Mouse (Mus musculus) CH12.LX (cell line): Measurements from ENCODE around the gene Myo16. TPM values are rescaled to one million over a fixed set of nuclear protein-coding genes. Genes with fewer than 3 reads are reported as not detected.
A peak's percentile ranks its signal among the peaks of the same experiment; 100 is the strongest.

ENCODE experiments used
- DNase-seq: peaks from one replicate; pipeline ENCODE4 v3.0.0-alpha.2; 2013; ENCODE audit errors: extremely low read depth
- H3K27ac ChIP-seq: 2 replicates; pipeline ENCODE4 v1.5.1; 2012; ENCODE audit warnings: low read depth, mild to moderate bottlenecking, control low read depth, moderate library complexity; ENCODE audit not compliant: insufficient read depth
- H3K27me3 ChIP-seq: replicated peaks from 2 replicates; pipeline ENCODE3; 2012; ENCODE audit warnings: inconsistent platforms
- H3K36me3 ChIP-seq, 2 experiments: replicated peaks in 1 of 2; 2 replicates each; pipeline versions ENCODE3 to v1.6.1; 2012; ENCODE audit warnings: inconsistent platforms in 1 of 2, low read length in 1 of 2, mild to moderate bottlenecking in 1 of 2, mixed read lengths in 1 of 2, moderate library complexity in 1 of 2; ENCODE audit not compliant: control insufficient read depth in 1 of 2, insufficient read depth in 1 of 2
- H3K4me1 ChIP-seq, 2 experiments: 2 replicates each; pipeline ENCODE4 v1.6.1; 2012; ENCODE audit warnings: inconsistent platforms in 1 of 2, moderate library complexity in 1 of 2; ENCODE audit not compliant: insufficient read depth in 2 of 2, control insufficient read depth in 1 of 2
- H3K4me2 ChIP-seq: 2 replicates; pipeline ENCODE4 v1.6.1; 2012; ENCODE audit warnings: low read depth, mild to moderate bottlenecking, control low read depth; ENCODE audit not compliant: poor library complexity, insufficient read depth, severe bottlenecking
- H3K4me3 ChIP-seq, 3 experiments: fragments of 150-350 bp in 1 of 3; sonication (generic) in 1 of 3; replicated peaks in 1 of 3; 2 replicates each; pipeline versions ENCODE3 to v1.5.1; 2011 to 2012; ENCODE audit warnings: low read depth in 2 of 3, low read length in 2 of 3, mild to moderate bottlenecking in 2 of 3, moderate library complexity in 2 of 3, control low read depth in 1 of 3, improper control_type of control experiment in 1 of 3, inconsistent platforms in 1 of 3, mixed read lengths in 1 of 3; ENCODE audit not compliant: poor library complexity in 1 of 3
- H3K79me2 ChIP-seq: replicated peaks from 2 replicates; pipeline ENCODE4 v1.6.1; 2012; ENCODE audit warnings: mild to moderate bottlenecking, moderate library complexity; ENCODE audit not compliant: control insufficient read depth, poor library complexity, insufficient read depth, severe bottlenecking; ENCODE audit errors: extremely low read depth
- H3K9ac ChIP-seq: 2 replicates; pipeline ENCODE4 v1.6.1; 2012; ENCODE audit warnings: low read depth, mild to moderate bottlenecking, control low read depth, moderate library complexity; ENCODE audit not compliant: insufficient read depth
- H3K9me3 ChIP-seq: replicated peaks from 2 replicates; pipeline ENCODE3; 2012; ENCODE audit warnings: low read length, inconsistent platforms, mixed read lengths
- CHD2 ChIP-seq: IDR thresholded peaks from 2 replicates; pipeline ENCODE4 v1.6.1; 2011; ENCODE audit warnings: low read length, improper control_type of control experiment
- CTCF ChIP-seq, 2 experiments: IDR thresholded peaks in 1 of 2; conservative IDR thresholded peaks in 1 of 2; 2 replicates each; pipeline ENCODE4 v1.5.1; 2011 to 2012; ENCODE audit warnings: low read depth in 2 of 2, low read length in 2 of 2, improper control_type of control experiment in 1 of 2, inconsistent platforms in 1 of 2, mild to moderate bottlenecking in 1 of 2, moderate library complexity in 1 of 2
- E2F4 ChIP-seq: IDR thresholded peaks from 2 replicates; pipeline ENCODE4 v1.6.1; 2011; ENCODE audit warnings: low read depth, low read length, improper control_type of control experiment; ENCODE audit not compliant: insufficient replicate concordance
- EP300 ChIP-seq: IDR thresholded peaks from 2 replicates; pipeline ENCODE4 v1.6.1; 2011; ENCODE audit warnings: low read length, improper control_type of control experiment
- ETS1 ChIP-seq: conservative IDR thresholded peaks from 2 replicates; pipeline ENCODE4 v1.6.1; 2012; ENCODE audit warnings: low read depth, mild to moderate bottlenecking, inconsistent platforms, low read length, improper control_type of control experiment, moderate library complexity
- HCFC1 ChIP-seq: IDR thresholded peaks from 2 replicates; pipeline ENCODE4 v1.6.1; 2012; ENCODE audit warnings: low read depth, mild to moderate bottlenecking, inconsistent platforms, low read length, improper control_type of control experiment
- MAX ChIP-seq: IDR thresholded peaks from 2 replicates; pipeline ENCODE4 v1.6.1; 2011; ENCODE audit warnings: low read length, improper control_type of control experiment
- MXI1 ChIP-seq: IDR thresholded peaks from 2 replicates; pipeline ENCODE4 v1.6.1; 2011; ENCODE audit warnings: mild to moderate bottlenecking, low read depth, low read length, improper control_type of control experiment
- MYC ChIP-seq: IDR thresholded peaks from 2 replicates; pipeline ENCODE4 v1.6.1; 2011; ENCODE audit warnings: low read depth, mild to moderate bottlenecking, improper control_type of control experiment, low read length
- NELFE ChIP-seq: IDR thresholded peaks from 2 replicates; pipeline ENCODE4 v1.6.1; 2011; ENCODE audit warnings: low read depth, low read length, improper control_type of control experiment
- POLR2AphosphoS2 ChIP-seq: IDR thresholded peaks from 2 replicates; pipeline ENCODE4 v1.6.1; 2011; ENCODE audit warnings: low read depth, low read length, improper control_type of control experiment
- RAD21 ChIP-seq: IDR thresholded peaks from 2 replicates; pipeline ENCODE4 v1.6.1; 2011; ENCODE audit warnings: low read depth, mild to moderate bottlenecking, low read length, improper control_type of control experiment, moderate library complexity
- SMC3 ChIP-seq: IDR thresholded peaks from 2 replicates; pipeline ENCODE4 v1.6.1; 2011; ENCODE audit warnings: low read depth, low read length, improper control_type of control experiment
- USF1 ChIP-seq: IDR thresholded peaks from 2 replicates; pipeline ENCODE4 v1.6.1; 2014; ENCODE audit warnings: low read depth, mild to moderate bottlenecking, inconsistent platforms, low read length, improper control_type of control experiment
- USF2 ChIP-seq: conservative IDR thresholded peaks from 2 replicates; pipeline ENCODE4 v1.6.1; 2011; ENCODE audit warnings: low read depth, low read length, improper control_type of control experiment
- ZNF384 ChIP-seq: IDR thresholded peaks from 2 replicates; pipeline ENCODE4 v1.6.1; 2012; ENCODE audit warnings: low read depth, low read length, improper control_type of control experiment, inconsistent platforms
- dilution Hi-C: fragments of 300-500 bp; cut with MboI; formaldehyde crosslinking; loops from 2 replicates; pipeline ENCODE4 v1.14.3; 2020; ENCODE audit warnings: low sequenced_read_pairs; ENCODE audit not compliant: extremely low pct_unique_long_range_greater_than_20kb, extremely low pct_ligation_motif_present
- in situ Hi-C: fragments of 300-500 bp; cut with MboI; formaldehyde crosslinking; loops from 3 replicates; pipeline ENCODE4 v1.14.3; 2019; ENCODE audit warnings: low sequenced_read_pairs, low pct_ligation_motif_present, low pct_unique_long_range_greater_than_20kb, mixed read lengths
- polyA plus RNA-seq: library from polyadenylated mRNA; unstranded; fragments of >175 nt; gene quantifications from 2 replicates; pipeline ENCODE4 v1.2.1, GENCODE M21; 2012; ENCODE audit warnings: low read depth; ENCODE audit not compliant: insufficient read length
- total RNA-seq, 2 experiments: library from RNA; depleted of rRNA; stranded (reverse); fragments of 300-350 nt in 1 of 2; fragments of >200 nt in 1 of 2; gene quantifications; 2 replicates each; pipeline ENCODE4 v1.2.3; 2012 to 2014

The Myo16 gene
- total and polyA plus RNA-seq, 3 experiments = not detected

GRCm38 (mm10) chr8:10402606-10403005 is 248.9 kb downstream of the Myo16 start (continued):
- no peak for TF ChIP-seq MXI1
- no peak for TF ChIP-seq MYC
- no peak for TF ChIP-seq HCFC1
- no peak for TF ChIP-seq EP300

- no peak overlapping the region for H3K9ac ChIP-seq
- H3K4me1 ChIP-seq = peaks cover 9 to 16% of the 10 kb centered on the region in 2 experiments
- H3K79me2 ChIP-seq = no peaks in the 10 kb centered on the region
- H3K4me2 ChIP-seq = no peak overlapping the region; the same call in 1 of the 2 replicates
- dilution Hi-C loops (no loop called here), in situ Hi-C loops (loop anchor here (25.0 kb wide), 1 partner anchor 368 kb away; no protein-coding TSS in a partner anchor)
- no peak overlapping the region for H3K27ac ChIP-seq
- TF ChIP-seq ETS1 = no peak
- peak; percentile 24; the same call in 1 of the 2 replicates for TF ChIP-seq SMC3
- TF ChIP-seq CTCF (conservative IDR thresholded peaks at IDR 0.05 in 1 of 2, IDR thresholded peaks at IDR 0.05 in 1 of 2; ENCODE audit: low read depth in 2 of 2, low read length in 2 of 2) = peak; percentile 75 to 76
- TF ChIP-seq RAD21 = peak; percentile 36
- H3K4me3 ChIP-seq = no peak overlapping the region
- no peaks in the 10 kb centered on the region for H3K9me3 ChIP-seq
- H3K36me3 ChIP-seq = no peaks in the 10 kb centered on the region
- DNase-seq = peak; percentile 65
- no peaks in the 10 kb centered on the region for H3K27me3 ChIP-seq
These were observed 251.8 kb downstream of the Myo16 start for GRCm38 (mm10) chr8:10405469-10405868.

DNA sequence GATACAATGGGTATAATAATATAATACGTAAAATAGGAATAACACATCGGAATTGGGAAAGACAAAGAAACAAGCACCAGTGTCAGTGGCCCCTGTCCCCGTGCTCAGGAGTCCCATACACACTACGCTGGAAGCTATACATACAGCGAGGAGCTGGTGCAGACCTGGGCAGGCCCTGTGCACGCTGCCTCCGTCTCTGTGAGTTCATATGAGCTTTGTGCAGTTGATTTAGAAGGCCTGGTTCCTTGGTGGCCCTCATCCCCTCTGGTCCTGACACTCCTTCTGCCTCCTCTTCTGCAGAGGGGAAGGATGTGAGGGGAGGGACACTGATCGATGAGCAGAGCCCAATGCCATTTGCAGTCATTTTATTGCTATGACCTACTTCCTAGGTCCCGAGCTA is 255.3 kb downstream of the Myo16 start:
- DNase-seq = no peak
- in situ Hi-C loops = loop anchor here (25.0 kb wide), 1 partner anchor 372 kb away; no protein-coding TSS in a partner anchor
- Histone ChIP-seq H3K4me1 (peaks cover 6 to 14% of the 10 kb centered on the region in 2 experiments), H3K79me2 (no peaks in the 10 kb centered on the region), H3K4me3 (no peak overlapping the region), H3K9me3 (no peaks in the 10 kb centered on the region), H3K36me3 (no peaks in the 10 kb centered on the region), H3K27me3 (no peaks in the 10 kb centered on the region), H3K27ac (no peak overlapping the region), H3K9ac (no peak overlapping the region), H3K4me2 (no peak overlapping the region)
- dilution Hi-C loops = no loop called here
- TF ChIP-seq CTCF (conservative IDR thresholded peaks at IDR 0.05 in 1 of 2, IDR thresholded peaks at IDR 0.05 in 1 of 2; ENCODE audit: low read depth in 2 of 2, low read length in 2 of 2) = no peak
- TF ChIP-seq ZNF384 = no peak
- no peak for TF ChIP-seq NELFE
- TF ChIP-seq USF2 = no peak
- no peak for TF ChIP-seq USF1
- TF ChIP-seq CHD2 = no peak

GRCm38 (mm10) chr8:10411511-10411910 is 257.8 kb downstream of the Myo16 start:
- TF ChIP-seq E2F4 = no peak
- TF ChIP-seq POLR2AphosphoS2 = no peak
- no peak for TF ChIP-seq NELFE
- no peak for TF ChIP-seq MAX
- Histone ChIP-seq H3K36me3 (no peaks in the 10 kb centered on the region), H3K27me3 (no peaks in the 10 kb centered on the region), H3K9me3 (no peaks in the 10 kb centered on the region), H3K79me2 (no peaks in the 10 kb centered on the region), H3K4me2 (no peak overlapping the region), H3K4me3 (no peak overlapping the region), H3K27ac (no peak overlapping the region), H3K4me1 (peaks cover 12 to 20% of the 10 kb centered on the region in 2 experiments), H3K9ac (no peak overlapping the region)
- in situ Hi-C loops (loop anchor here (25.0 kb wide), 1 partner anchor 374 kb away; no protein-coding TSS in a partner anchor), dilution Hi-C loops (no loop called here)
- DNase-seq = no peak
